Mouse (Mus musculus): Measurements from ENCODE around the gene Zzz3.

DNA sequence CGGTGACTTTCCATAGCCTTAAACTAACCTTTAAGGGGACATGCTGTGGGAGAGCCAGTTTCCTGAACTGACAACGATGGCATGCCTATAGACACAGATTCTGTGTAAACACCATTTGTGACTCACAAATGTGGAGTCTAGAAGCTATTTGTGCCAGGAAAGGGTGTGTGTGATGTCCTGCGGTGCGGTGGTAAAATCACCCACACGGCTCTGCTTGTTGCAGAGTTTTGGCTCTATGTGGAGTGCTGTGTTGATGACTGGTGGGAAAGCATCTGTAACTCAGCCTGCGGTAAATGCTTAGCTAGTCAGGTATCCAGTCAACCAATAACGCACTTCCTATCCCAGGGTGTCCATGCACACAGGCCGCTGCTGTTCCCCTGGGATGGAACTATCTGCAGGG is 112.6 kb downstream of the Zzz3 start:
- no peak for TF ChIP-seq EP300 (optimal IDR thresholded peaks at IDR 0.05)
- TF ChIP-seq CTCF (IDR thresholded peaks at IDR 0.05; ENCODE audit: low read depth): no peak
